Mouse (Mus musculus): ENCODE data around the gene Dock11. TPM values are rescaled to one million over a fixed set of nuclear protein-coding genes. Genes with fewer than 3 reads are reported as not detected.

Gene Dock11
- polyA plus RNA-seq (2015; fragmentation: Nextera tagmentation; extraction: Ambion mirVana), result 3.9 and 5.9 TPM in 2 replicates

DNA sequence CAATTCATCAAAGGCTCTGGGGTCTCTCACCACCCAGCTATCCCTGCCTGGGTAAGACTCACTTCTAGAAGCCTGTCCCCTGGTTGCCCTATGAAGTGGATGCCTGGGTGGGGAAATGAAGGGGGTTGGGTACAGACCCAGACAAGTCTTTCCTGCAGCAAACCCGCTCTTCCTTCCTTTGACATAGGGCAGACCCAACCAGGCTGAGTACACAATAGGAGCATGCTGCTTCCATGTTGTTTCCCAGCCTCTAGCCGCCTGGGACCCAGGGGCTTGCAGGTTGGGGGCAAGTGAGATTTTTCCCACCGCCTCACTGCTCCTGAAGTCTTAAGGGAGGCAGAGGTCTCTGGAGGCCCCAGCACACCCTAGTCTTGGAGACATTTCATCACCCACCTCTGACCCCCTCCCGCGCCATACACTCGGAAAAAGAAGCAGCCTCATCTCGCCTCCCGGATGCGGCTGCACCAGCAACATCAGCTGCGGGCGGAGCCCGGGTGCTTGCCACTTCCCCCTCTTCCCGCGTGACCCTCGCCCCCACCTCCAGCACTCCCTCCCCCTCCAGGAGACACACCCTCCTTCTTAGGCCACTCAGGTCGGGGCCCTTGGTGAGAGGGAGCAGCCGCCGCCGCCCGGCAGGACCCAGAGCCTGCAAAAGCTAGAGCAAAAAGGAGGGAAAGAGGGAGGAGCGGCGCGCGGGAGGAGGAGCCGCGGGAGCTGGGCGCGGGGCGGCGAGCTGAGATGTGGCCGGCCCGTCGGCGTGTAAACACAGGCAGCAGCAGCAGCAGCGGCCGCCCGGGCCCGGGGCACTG, at the start of gene Dock11:
TSS of gene Dock11 (plus strand) at position 746 of the 809 bp plus-strand sequence.

DNA sequence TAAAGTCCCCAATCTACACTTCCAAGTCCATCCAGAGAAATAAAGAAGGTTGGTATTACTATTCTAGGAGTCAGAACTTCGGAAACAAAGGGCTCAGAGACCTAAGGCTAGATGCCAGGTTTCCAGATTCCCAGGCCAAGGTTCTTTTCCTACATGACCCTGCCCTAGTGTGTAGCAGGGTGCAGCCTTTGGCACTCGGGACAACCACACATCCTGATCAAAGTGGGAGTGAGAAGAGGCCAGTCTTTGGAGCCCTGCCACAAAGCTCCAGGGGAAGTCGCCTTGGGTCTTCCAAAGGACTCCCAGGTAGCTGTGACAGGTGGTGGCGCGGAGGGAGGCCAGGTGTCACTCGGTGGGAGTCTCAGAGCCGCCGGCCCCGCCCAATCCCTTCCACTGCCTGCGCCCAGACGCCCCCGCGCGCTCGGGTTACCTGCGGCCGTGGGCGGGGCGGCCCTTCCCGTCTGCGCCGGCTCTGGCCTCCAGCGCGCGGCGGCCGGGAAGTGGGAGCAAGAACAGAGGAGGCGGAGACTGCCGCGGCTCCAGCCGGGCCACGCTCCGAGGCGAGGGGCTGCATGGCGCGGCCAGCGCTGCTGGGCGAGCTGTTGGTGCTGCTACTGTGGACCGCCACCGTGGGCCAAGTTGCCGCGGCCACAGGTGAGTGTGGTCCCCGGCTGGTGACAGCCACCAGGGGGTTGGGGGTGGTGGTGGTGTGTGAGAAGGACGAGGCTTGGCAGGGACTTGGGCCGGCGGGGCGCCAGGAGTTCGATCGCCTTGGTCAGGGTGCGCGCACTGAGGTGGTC, 223.2 kb downstream of the Dock11 start, which contains the start of gene Il13ra1:
TSS of gene Il13ra1 (plus strand) at position 489 of the 800 bp plus-strand sequence.

Other genes starting within 250 kb of the Dock11 start
- gene Il13ra1, start 223.3 kb downstream of the Dock11 start, polyA plus RNA-seq (2015; fragmentation: Nextera tagmentation; extraction: Ambion mirVana), result 8.8 and 10.3 TPM in 2 replicates

All from spleen, postnatal 0 days (tissue).